Mouse (Mus musculus): Measurements from ENCODE around the gene Chchd1. TPM values are rescaled to one million over a fixed set of nuclear protein-coding genes. Genes with fewer than 3 reads are reported as not detected.
A peak's percentile ranks its signal among the peaks of the same experiment; 100 is the strongest.

Gene Chchd1
- polyA plus RNA-seq, 1 experiment from 2014 or later = 150 TPM

DNA sequence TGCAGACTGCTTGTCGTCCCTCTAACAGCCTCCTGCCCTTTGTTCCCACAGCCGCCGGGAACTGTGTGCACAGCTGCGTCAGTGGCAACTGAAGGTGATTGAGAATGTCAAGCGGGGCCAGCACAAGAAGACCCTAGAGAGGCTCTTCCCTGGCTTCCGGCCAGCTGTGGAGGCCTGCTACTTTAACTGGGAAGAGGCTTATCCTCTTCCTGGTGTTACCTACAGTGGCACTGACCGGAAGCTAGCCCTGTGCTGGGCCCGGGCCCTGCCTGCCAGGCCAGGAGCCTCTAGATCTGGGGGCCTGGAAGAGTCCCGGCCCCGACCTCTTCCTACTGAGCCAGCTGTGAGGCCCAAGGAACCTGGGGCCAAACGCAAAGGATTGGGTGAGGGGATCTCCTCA, 11.0 kb downstream of the Chchd1 start:
- H3K4me3 ChIP-seq (ENCODE audit: low read depth, low read length) = no peak overlapping the region
- 34% methylated on average over 11 of the region's 11 CpGs for WGBS
- ATAC-seq = peak; percentile 74
- peaks cover 78% of the 10 kb centered on the region for H3K36me3 ChIP-seq (ENCODE audit: control insufficient read depth, insufficient read depth)
- no peaks in the 10 kb centered on the region for H3K9me3 ChIP-seq (ENCODE audit: control insufficient read depth)
- no peaks in the 10 kb centered on the region for H3K4me1 ChIP-seq (replicated peaks; ENCODE audit: control insufficient read depth, insufficient read depth, low read length)
- peak overlapping the region; percentile 82 for H3K27ac ChIP-seq (ENCODE audit: low read depth, low read length)
- no peak for TF ChIP-seq CTCF (IDR thresholded peaks at IDR 0.05; ENCODE audit: low read depth)
- H3K9ac ChIP-seq (ENCODE audit: low read depth, low read length) = peak overlapping the region; percentile 37; the same call in 1 of the 2 replicates
- no peaks in the 10 kb centered on the region for H3K27me3 ChIP-seq (replicated peaks; ENCODE audit: control insufficient read depth, insufficient read depth, low read length)
- H3K4me2 ChIP-seq (replicated peaks; ENCODE audit: low read depth) = peak overlapping the region; percentile 27; the same call in 1 of the 2 replicates

DNA sequence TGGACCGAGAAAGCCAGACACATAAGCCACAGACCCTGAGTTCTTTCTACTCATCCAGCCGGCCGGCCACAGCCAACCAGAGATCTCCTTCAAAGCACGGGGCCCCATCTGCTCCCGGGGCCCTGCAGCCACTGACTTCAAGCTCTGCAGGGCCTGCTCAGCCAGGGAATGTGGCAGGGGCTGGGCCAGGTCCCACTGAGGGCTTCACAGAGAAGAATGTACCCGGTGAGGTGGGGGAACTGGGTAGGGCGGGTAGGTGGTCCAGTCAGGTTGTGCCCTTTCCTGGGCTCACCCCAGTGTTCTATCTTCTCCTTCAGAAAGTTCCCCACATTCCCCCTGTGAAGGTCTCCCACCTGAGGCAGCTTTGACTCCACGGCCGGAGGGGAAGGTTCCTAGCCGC, 15.6 kb downstream of the Chchd1 start:
- no peak for TF ChIP-seq CTCF (IDR thresholded peaks at IDR 0.05; ENCODE audit: low read depth)
- 92% methylated on average over 10 of the region's 10 CpGs for WGBS
- H3K27me3 ChIP-seq (replicated peaks; ENCODE audit: control insufficient read depth, insufficient read depth, low read length) = no peaks in the 10 kb centered on the region
- no peak for ATAC-seq
- no peaks in the 10 kb centered on the region for H3K4me1 ChIP-seq (replicated peaks; ENCODE audit: control insufficient read depth, insufficient read depth, low read length)
- no peaks in the 10 kb centered on the region for H3K9me3 ChIP-seq (ENCODE audit: control insufficient read depth)
- H3K4me2 ChIP-seq (replicated peaks; ENCODE audit: low read depth) = no peak overlapping the region
- no peak overlapping the region for H3K9ac ChIP-seq (ENCODE audit: low read depth, low read length)
- H3K4me3 ChIP-seq (ENCODE audit: low read depth, low read length) = no peak overlapping the region
- no peak overlapping the region for H3K27ac ChIP-seq (ENCODE audit: low read depth, low read length)
- peaks cover 95% of the 10 kb centered on the region for H3K36me3 ChIP-seq (ENCODE audit: control insufficient read depth, insufficient read depth)

DNA sequence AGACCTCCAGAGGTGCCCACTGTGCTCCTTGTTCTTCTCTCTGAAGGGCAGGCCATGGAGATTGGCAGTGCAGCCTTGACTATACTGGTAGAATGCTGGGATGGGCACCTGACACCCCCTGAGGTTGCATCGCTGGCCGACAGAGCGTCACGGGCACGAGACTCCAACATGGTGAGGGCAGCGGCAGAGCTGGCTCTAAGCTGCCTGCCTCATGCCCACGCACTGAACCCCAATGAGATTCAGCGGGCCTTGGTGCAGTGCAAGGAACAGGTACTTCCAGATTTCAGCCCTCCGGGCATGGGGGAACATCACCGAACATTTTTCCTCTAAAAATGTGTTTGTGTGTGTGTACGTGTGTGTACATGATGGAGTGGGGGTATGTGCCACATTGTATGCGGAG, 17.0 kb downstream of the Chchd1 start:
- H3K9me3 ChIP-seq (ENCODE audit: control insufficient read depth) = no peaks in the 10 kb centered on the region
- ATAC-seq = no peak
- H3K36me3 ChIP-seq (ENCODE audit: control insufficient read depth, insufficient read depth) = peaks cover 94% of the 10 kb centered on the region
- H3K4me3 ChIP-seq (ENCODE audit: low read depth, low read length) = no peak overlapping the region
- 95% methylated on average over 12 of the region's 12 CpGs for WGBS
- H3K27ac ChIP-seq (ENCODE audit: low read depth, low read length) = no peak overlapping the region
- 0 out of 2 replicates have a peak, but pooled peaks cover 2% of the 10 kb centered on the region for H3K4me1 ChIP-seq (replicated peaks; ENCODE audit: control insufficient read depth, insufficient read depth, low read length)
- TF ChIP-seq CTCF (IDR thresholded peaks at IDR 0.05; ENCODE audit: low read depth) = no peak
- H3K4me2 ChIP-seq (replicated peaks; ENCODE audit: low read depth) = no peak overlapping the region
- no peaks in the 10 kb centered on the region for H3K27me3 ChIP-seq (replicated peaks; ENCODE audit: control insufficient read depth, insufficient read depth, low read length)
- H3K9ac ChIP-seq (ENCODE audit: low read depth, low read length) = no peak overlapping the region

- WGBS = 90% methylated on average over 4 of the region's 4 CpGs
- Histone ChIP-seq H3K4me1 (replicated peaks; ENCODE audit: control insufficient read depth, insufficient read depth, low read length) (0 out of 2 replicates have a peak, but pooled peaks cover 7% of the 10 kb centered on the region), H3K27me3 (replicated peaks; ENCODE audit: control insufficient read depth, insufficient read depth, low read length) (no peaks in the 10 kb centered on the region), H3K9ac (ENCODE audit: low read depth, low read length) (no peak overlapping the region), H3K4me2 (replicated peaks; ENCODE audit: low read depth) (no peak overlapping the region), H3K36me3 (ENCODE audit: control insufficient read depth, insufficient read depth) (peaks cover 91% of the 10 kb centered on the region), H3K27ac (ENCODE audit: low read depth, low read length) (no peak overlapping the region), H3K4me3 (ENCODE audit: low read depth, low read length) (no peak overlapping the region), H3K9me3 (ENCODE audit: control insufficient read depth) (no peaks in the 10 kb centered on the region)
- no peak for ATAC-seq
- TF ChIP-seq CTCF (IDR thresholded peaks at IDR 0.05; ENCODE audit: low read depth) = no peak
These were observed 18.6 kb downstream of the Chchd1 start for GRCm38 (mm10) chr14:20721371-20721770.

- H3K4me3 ChIP-seq (ENCODE audit: low read depth, low read length) = no peak overlapping the region
- H3K4me1 ChIP-seq (replicated peaks; ENCODE audit: control insufficient read depth, insufficient read depth, low read length) = 0 out of 2 replicates have a peak, but pooled peaks cover 7% of the 10 kb centered on the region
- peaks cover 90% of the 10 kb centered on the region for H3K36me3 ChIP-seq (ENCODE audit: control insufficient read depth, insufficient read depth)
- no peak overlapping the region for H3K27ac ChIP-seq (ENCODE audit: low read depth, low read length)
- TF ChIP-seq CTCF (IDR thresholded peaks at IDR 0.05; ENCODE audit: low read depth) = no peak
- H3K4me2 ChIP-seq (replicated peaks; ENCODE audit: low read depth) = no peak overlapping the region
- ATAC-seq = no peak
- H3K9me3 ChIP-seq (ENCODE audit: control insufficient read depth) = no peaks in the 10 kb centered on the region
- no peaks in the 10 kb centered on the region for H3K27me3 ChIP-seq (replicated peaks; ENCODE audit: control insufficient read depth, insufficient read depth, low read length)
- H3K9ac ChIP-seq (ENCODE audit: low read depth, low read length) = no peak overlapping the region
- WGBS = 92% methylated on average over 12 of the region's 12 CpGs
These were observed 20.2 kb downstream of the Chchd1 start for GRCm38 (mm10) chr14:20723006-20723405.

DNA sequence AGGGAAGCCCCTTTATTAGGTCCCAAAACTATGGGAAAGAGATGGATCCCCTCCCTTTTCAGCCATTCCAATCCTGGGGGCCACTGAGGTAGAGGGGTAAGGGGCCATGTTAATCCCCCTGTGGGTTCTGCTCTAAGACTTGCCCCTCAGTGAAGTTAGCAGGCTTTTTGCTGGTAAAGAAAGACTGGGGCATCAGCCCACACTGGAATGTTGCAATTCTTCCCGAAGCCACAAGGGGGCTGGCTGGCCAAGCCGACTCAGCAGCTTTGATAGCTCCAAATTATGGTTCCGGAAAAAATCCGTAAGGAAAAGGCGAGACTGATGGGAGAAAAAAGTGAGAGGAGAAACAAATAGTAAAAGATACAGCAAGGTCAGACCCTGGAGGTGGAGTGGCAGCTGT, 21.2 kb downstream of the Chchd1 start:
- Histone ChIP-seq H3K4me2 (replicated peaks; ENCODE audit: low read depth) (no peak overlapping the region), H3K9me3 (ENCODE audit: control insufficient read depth) (no peaks in the 10 kb centered on the region), H3K4me1 (replicated peaks; ENCODE audit: control insufficient read depth, insufficient read depth, low read length) (0 out of 2 replicates have a peak, but pooled peaks cover 7% of the 10 kb centered on the region), H3K9ac (ENCODE audit: low read depth, low read length) (no peak overlapping the region), H3K4me3 (ENCODE audit: low read depth, low read length) (no peak overlapping the region), H3K27me3 (replicated peaks; ENCODE audit: control insufficient read depth, insufficient read depth, low read length) (no peaks in the 10 kb centered on the region), H3K36me3 (ENCODE audit: control insufficient read depth, insufficient read depth) (peaks cover 92% of the 10 kb centered on the region), H3K27ac (ENCODE audit: low read depth, low read length) (no peak overlapping the region; the same call in 1 of the 2 replicates)
- no peak for ATAC-seq
- WGBS = 12% methylated on average over 5 of the region's 5 CpGs
- TF ChIP-seq CTCF (IDR thresholded peaks at IDR 0.05; ENCODE audit: low read depth) = peak; percentile 89

Data from intestine, postnatal 0 days (tissue).